Mouse (Mus musculus): ENCODE data around the gene Isl2. TPM values are rescaled to one million over a fixed set of nuclear protein-coding genes. Genes with fewer than 3 reads are reported as not detected.

Gene Isl2
- total and polyA plus RNA-seq, 3 experiments, result not detected

DNA sequence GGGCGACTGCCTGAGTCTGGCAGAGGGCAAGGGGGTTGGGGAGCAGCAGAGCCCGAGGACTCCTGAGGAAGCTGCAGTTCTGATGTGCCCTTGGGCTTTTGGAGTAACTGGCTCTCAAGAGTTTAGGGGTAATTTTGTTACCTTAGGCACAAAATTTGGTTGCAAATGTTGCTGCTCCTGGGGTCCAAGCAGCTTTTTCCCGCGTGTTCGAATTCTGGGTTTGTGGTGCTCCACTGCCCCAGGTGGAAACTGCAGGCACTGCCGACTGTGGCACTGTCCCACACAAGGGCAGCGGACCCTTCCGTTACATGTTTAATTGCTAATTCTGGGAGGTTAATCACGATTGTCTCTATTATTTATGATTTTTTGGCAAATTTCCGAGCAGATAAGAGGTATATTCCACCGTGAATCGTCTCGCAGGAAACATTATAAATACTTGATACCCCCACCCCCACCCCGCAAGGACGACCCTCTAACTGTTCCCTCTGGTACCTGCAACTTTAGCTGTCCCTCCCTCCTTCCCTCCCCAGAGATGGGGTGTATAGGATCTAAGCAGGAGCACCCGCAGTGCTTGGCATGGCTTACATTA is 10.9 kb downstream of the Isl2 start:
- no peak for DNase-seq (ENCODE audit: low read depth, low spot score)
- no peaks in the 10 kb centered on the region for H3K27me3 ChIP-seq (ENCODE audit: control insufficient read depth in 1 of 2, insufficient read depth in 2 of 2, low read length in 2 of 2)
- no peak overlapping the region for H3K27ac ChIP-seq (ENCODE audit: control insufficient read depth, low read depth, low read length)
- no peak overlapping the region for H3K4me3 ChIP-seq (ENCODE audit: control insufficient read depth in 1 of 2, insufficient read depth in 1 of 2, low read depth in 2 of 2, low read length in 2 of 2)
- H3K36me3 ChIP-seq (ENCODE audit: control insufficient read depth in 1 of 2, insufficient read depth in 2 of 2, low read length in 2 of 2), result peaks cover 0 to under 1% of the 10 kb centered on the region in 2 experiments; a peak in 2 of 4 replicates
- H3K79me2 ChIP-seq (ENCODE audit: control insufficient read depth, insufficient read depth, low read length, poor library complexity), result no peaks in the 10 kb centered on the region
- H3K9me3 ChIP-seq (replicated peaks; ENCODE audit: insufficient read depth, low read length), result no peaks in the 10 kb centered on the region
- H3K9ac ChIP-seq (ENCODE audit: control insufficient read depth, low read depth, low read length, poor library complexity, severe bottlenecking), result no peak overlapping the region
- H3K4me1 ChIP-seq (ENCODE audit: control insufficient read depth in 1 of 2, insufficient read depth in 2 of 2, low read length in 2 of 2), result peaks cover 0 to under 1% of the 10 kb centered on the region in 2 experiments; a peak in 1 of 4 replicates
- TF ChIP-seq TAL1 (IDR thresholded peaks at IDR 0.05; ENCODE audit: low read length), result no peak
- TF ChIP-seq MYC (IDR thresholded peaks at IDR 0.05; ENCODE audit: low read depth, low read length), result no peak
- no peak for TF ChIP-seq NELFE (IDR thresholded peaks at IDR 0.05; ENCODE audit: low read depth, low read length)
- TF ChIP-seq HCFC1 (IDR thresholded peaks at IDR 0.05; ENCODE audit: low read depth, low read length), result no peak
- no peak for TF ChIP-seq SMC3 (IDR thresholded peaks at IDR 0.05; ENCODE audit: low read depth, low read length)
- TF ChIP-seq BHLHE40 (IDR thresholded peaks at IDR 0.05; ENCODE audit: borderline replicate concordance, low read depth, low read length), result no peak
- TF ChIP-seq USF2 (IDR thresholded peaks at IDR 0.05; ENCODE audit: borderline replicate concordance in 1 of 2, insufficient read depth in 1 of 2, low read depth in 1 of 2, low read length in 2 of 2), result no peak
- no peak for TF ChIP-seq CHD1 (IDR thresholded peaks at IDR 0.05; ENCODE audit: low read depth, low read length)
- TF ChIP-seq MYB (IDR thresholded peaks at IDR 0.05; ENCODE audit: low read depth, low read length), result no peak
- no peak for TF ChIP-seq USF1 (IDR thresholded peaks at IDR 0.05; ENCODE audit: low read depth, low read length)
- TF ChIP-seq NRF1 (IDR thresholded peaks at IDR 0.05; ENCODE audit: insufficient read depth, low read depth, low read length, poor library complexity, severe bottlenecking), result no peak

DNA sequence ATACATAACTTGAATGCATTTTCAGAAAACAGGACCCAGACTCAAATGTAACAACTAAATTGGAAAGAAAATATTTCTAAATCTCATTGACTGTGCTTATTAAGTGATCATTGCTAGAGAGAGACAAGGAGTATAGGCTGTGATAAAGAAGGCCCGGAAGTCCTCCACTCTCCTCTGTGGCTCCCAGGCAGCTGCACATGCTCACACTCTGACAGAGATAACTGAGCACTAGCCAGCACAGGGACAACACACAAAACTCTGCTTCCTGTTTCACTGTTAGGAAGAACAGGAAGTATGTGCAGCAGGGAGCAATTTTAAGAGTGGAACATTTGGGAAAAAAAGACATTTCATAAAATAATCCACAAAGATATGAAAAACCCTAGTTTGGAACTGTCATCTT is 16.5 kb downstream of the Isl2 start:
- peaks cover 0 to 9% of the 10 kb centered on the region in 2 experiments; a peak in 1 of 4 replicates for H3K4me1 ChIP-seq (ENCODE audit: control insufficient read depth in 1 of 2, insufficient read depth in 2 of 2, low read length in 2 of 2)
- H3K27ac ChIP-seq (ENCODE audit: control insufficient read depth, low read depth, low read length), result 0 out of 2 replicates have a peak overlapping the region, but pooled peaks have one; percentile 23
- no peak overlapping the region for H3K9ac ChIP-seq (ENCODE audit: control insufficient read depth, low read depth, low read length, poor library complexity, severe bottlenecking)
- peak; percentile 74 for DNase-seq (ENCODE audit: low read depth, low spot score)
- no peaks in the 10 kb centered on the region for H3K79me2 ChIP-seq (ENCODE audit: control insufficient read depth, insufficient read depth, low read length, poor library complexity)
- H3K27me3 ChIP-seq (ENCODE audit: control insufficient read depth in 1 of 2, insufficient read depth in 2 of 2, low read length in 2 of 2), result no peaks in the 10 kb centered on the region
- no peak overlapping the region for H3K4me3 ChIP-seq (ENCODE audit: control insufficient read depth in 1 of 2, insufficient read depth in 1 of 2, low read depth in 2 of 2, low read length in 2 of 2)
- TF ChIP-seq USF1 (IDR thresholded peaks at IDR 0.05; ENCODE audit: low read depth, low read length) (no peak), NRF1 (IDR thresholded peaks at IDR 0.05; ENCODE audit: insufficient read depth, low read depth, low read length, poor library complexity, severe bottlenecking) (peak; percentile 61), SMC3 (IDR thresholded peaks at IDR 0.05; ENCODE audit: low read depth, low read length) (no peak), MAX (IDR thresholded peaks at IDR 0.05; ENCODE audit: low read length) (peak; percentile 60; the same call in 1 of the 2 replicates), EP300 (IDR thresholded peaks at IDR 0.05; ENCODE audit: low read depth in 1 of 2, low read length in 2 of 2) (peak in 1 of 2 experiments; percentile 29; a peak in 1 of 4 replicates), MYC (IDR thresholded peaks at IDR 0.05; ENCODE audit: low read depth, low read length) (0 out of 2 replicates have a peak, but pooled peaks have one; percentile 74), ELF1 (IDR thresholded peaks at IDR 0.05; ENCODE audit: low read depth, low read length) (peak; percentile 73), POLR2A (IDR thresholded peaks at IDR 0.05; ENCODE audit: control insufficient read depth in 1 of 2, insufficient read depth in 1 of 2, low read depth in 1 of 2, low read length in 2 of 2, poor library complexity in 1 of 2) (0 out of 4 replicates have a peak, but pooled peaks of 1 of the 2 experiments have one; percentile 22), GATA1 (IDR thresholded peaks at IDR 0.05; ENCODE audit: low read depth, low read length) (peak; percentile 62), ZMIZ1 (IDR thresholded peaks at IDR 0.05; ENCODE audit: low read depth, low read length) (no peak)
- H3K9me3 ChIP-seq (replicated peaks; ENCODE audit: insufficient read depth, low read length), result no peaks in the 10 kb centered on the region
- H3K36me3 ChIP-seq (ENCODE audit: control insufficient read depth in 1 of 2, insufficient read depth in 2 of 2, low read length in 2 of 2), result peaks cover 0 to 10% of the 10 kb centered on the region in 2 experiments; a peak in 2 of 4 replicates
